Mouse (Mus musculus) regulatory T cell (primary cell): ENCODE data around the gene Tsc22d4.

ENCODE experiments used
- in situ Hi-C: fragments of 300-600 bp; cut with MboI, MseI; formaldehyde crosslinking; loops from one replicate; pipeline ENCODE4 v1.15.1; 2025; ENCODE audit warnings: high pct_unique_total_duplicates

The Tsc22d4 gene

GRCm38 (mm10) chr5:137741023-137741931 is 4.3 kb upstream of the Tsc22d4 start, which contains the start of gene Nyap1:
TSS of gene Nyap1 (minus strand) at chr5:137741607.
- in situ Hi-C loops: loop anchor here (10.0 kb wide), 1 partner anchor 676 kb away; no protein-coding TSS in a partner anchor

DNA sequence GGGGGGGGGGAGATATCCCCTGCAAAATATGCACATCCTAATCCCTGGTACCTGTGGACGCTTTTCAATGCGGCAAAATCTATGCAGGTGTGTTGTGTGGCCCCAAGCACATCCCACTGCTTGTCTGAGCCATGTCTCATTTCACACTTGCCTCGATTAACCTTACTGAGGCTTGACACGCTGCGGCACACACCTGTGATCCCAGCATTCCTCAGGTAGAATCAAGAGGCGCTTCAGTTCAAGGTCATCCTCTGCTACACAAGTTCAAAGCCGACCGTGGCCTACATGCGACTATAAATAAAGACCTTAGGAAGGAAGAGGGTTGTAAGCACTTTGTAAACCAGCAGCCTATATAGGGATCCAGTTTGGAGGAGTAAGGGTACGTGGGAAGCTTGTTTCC is 3.5 kb upstream of the Tsc22d4 start:
- in situ Hi-C loops: loop anchor here (10.0 kb wide), 1 partner anchor 677 kb away; no protein-coding TSS in a partner anchor

DNA sequence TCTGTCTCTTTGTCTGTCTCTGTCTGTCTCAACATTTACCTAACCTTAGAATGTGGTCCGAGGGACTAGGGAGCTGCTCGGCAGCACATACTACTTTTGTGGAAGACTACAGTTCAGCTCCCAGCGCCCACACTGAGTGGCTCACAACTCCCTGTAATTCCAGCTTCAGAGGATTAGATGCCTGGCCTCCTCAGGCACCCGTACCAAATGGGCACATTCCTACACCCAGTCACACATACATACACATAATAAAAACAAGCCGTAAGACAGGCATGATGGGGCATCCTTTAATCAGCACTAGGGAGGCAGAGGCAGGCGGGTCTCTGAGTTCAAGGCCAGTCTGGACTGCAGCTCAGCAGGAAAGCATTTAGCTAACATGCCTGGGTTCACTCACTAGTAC is 2.7 kb upstream of the Tsc22d4 start:
- in situ Hi-C loops: loop anchor here (10.0 kb wide), 1 partner anchor 678 kb away; no protein-coding TSS in a partner anchor

DNA sequence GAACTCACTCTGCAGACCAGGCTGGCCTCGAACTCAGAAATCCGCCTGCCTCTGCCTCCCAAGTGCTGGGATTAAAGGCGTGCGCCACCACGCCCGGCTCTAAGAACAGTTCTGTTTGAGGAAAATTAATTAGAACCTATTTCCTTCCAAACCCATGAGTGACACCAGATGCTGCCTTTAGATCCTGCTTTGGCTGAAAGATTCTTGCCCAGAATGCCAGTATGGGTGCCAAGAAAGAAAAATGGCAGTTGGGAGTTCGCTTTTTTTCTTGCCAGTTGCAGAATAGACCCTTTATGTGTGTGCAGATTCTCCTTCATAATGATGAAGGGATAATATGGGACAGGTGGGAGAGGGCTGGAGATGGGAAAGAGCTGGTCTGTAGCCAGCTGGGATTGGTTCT is 1.3 kb upstream of the Tsc22d4 start:
- in situ Hi-C loops: loop anchor here (10.0 kb wide), 1 partner anchor 679 kb away; no protein-coding TSS in a partner anchor

GRCm38 (mm10) chr5:137746282-137746850 is 836 bp downstream of the Tsc22d4 start:
- in situ Hi-C loops: loop anchor here (10.0 kb wide), 1 partner anchor 682 kb away; no protein-coding TSS in a partner anchor

GRCm38 (mm10) chr5:137746851-137747325 is 1.4 kb downstream of the Tsc22d4 start:
- in situ Hi-C loops: loop anchor here (10.0 kb wide), 1 partner anchor 682 kb away; no protein-coding TSS in a partner anchor

GRCm38 (mm10) chr5:137747326-137747961 is 1.9 kb downstream of the Tsc22d4 start:
- in situ Hi-C loops: loop anchor here (10.0 kb wide), 1 partner anchor 683 kb away; no protein-coding TSS in a partner anchor

DNA sequence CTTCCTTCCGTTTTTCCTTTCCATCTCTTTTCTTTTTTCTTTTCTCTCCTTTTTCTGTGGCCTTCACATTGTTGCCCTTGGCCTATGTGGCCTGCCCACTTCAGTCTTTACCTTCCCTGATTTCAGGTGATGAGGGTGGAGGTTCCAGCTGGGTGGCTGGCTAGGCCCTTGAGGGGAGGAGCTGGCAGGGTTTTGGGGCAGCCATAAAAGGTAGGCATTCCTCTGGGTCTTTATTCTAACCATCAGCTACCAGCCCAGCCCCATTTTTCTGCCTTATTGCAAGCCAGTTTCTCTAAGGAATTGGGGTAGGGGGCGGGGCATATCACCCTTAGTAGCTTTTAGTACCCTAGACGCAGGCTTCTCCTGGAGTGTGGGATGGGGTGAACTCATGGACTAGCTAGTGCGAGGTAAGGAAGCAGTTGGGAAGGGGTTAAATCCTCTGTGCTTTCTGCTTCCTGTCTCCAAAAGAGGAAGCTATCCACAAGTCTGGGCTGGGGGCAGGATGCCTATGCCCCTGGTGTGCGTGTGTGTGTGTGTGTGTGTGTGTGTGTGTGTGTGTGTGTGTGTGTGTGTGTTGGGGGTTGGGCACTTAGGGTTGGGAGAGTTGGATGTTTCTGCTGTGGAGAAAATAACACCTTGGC is 2.7 kb downstream of the Tsc22d4 start:
- in situ Hi-C loops: loop anchor here (10.0 kb wide), 1 partner anchor 683 kb away; no protein-coding TSS in a partner anchor

DNA sequence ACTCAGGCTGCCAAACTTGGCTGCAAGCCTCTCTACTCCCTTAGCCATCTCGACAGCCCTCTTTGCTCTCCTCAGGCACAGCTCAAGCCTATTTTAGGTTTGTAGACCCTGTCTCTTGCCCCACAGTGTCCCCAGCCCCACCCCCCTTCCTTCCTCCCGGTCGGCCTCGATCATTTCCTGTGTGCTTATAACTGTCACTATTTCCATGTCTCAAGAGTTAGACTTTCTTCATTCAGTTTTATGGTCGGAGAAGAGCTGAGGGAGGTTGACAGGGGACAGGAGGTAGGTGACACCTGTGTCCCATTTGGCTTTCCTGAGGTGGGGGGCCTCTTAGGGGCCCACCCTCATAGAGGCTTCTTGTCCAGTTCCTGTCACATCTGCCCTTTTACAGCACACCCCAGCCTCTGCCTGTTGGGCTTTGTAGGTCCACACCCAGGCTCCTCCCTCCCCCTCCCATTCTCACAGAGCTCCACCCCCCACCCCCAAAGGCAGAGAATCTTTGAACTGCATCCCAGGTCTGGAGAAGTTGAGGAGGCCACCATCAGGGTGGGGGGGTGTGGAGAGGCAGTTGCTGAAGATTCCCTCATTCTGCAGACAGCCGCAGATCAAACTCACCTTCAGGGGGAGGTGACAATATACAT is 3.8 kb downstream of the Tsc22d4 start:
- in situ Hi-C loops: loop anchor here (10.0 kb wide), 1 partner anchor 685 kb away; no protein-coding TSS in a partner anchor

GRCm38 (mm10) chr5:137750212-137750611 is 4.7 kb downstream of the Tsc22d4 start:
- in situ Hi-C loops: loop anchor here (5.0 kb wide), 1 partner anchor 68 kb away; the partner anchor contains the start of gene Agfg2

DNA sequence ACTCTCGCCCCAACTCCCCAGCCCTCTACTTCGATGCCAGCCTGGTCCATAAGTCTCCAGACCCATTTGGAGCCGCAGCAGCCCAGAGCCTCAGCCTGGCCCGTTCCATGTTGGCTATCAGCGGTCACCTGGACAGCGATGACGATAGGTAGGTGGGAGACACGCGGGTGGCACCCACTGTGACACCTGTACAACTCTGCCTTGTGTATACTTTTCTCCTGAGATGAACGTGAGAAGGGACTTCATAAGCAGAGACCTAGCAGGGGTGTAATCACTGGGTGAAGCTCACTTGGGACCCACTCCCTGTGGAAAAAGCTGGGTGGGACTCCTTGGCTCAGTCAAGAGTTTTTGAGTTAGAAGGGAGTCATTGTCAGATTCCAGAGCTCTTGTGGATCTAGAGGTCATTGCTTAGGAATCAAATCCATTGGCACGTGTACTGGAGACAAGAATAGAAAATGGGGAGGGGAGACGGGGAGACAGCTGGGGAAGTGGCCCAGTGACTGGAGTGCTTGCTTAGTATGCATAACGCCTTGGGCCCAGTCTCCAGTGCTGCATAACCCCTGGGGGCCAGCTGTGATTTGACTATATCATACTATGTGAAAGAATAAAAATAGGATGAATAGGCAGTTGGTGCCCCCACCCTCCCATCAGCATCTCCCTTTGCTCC is 5.8 kb downstream of the Tsc22d4 start:
- in situ Hi-C loops: loop anchor here (5.0 kb wide), 1 partner anchor 69 kb away; the partner anchor contains the start of gene Agfg2

- in situ Hi-C loops: loop anchor here (5.0 kb wide), 1 partner anchor 70 kb away; the partner anchor contains the start of gene Agfg2
These were observed 6.5 kb downstream of the Tsc22d4 start for GRCm38 (mm10) chr5:137751988-137752387.

GRCm38 (mm10) chr5:137753111-137753832 is 7.7 kb downstream of the Tsc22d4 start:
- in situ Hi-C loops: loop anchor here (5.0 kb wide), 1 partner anchor 71 kb away; the partner anchor contains the start of gene Agfg2

- in situ Hi-C loops: no loop called here
These were observed 9.9 kb downstream of the Tsc22d4 start for GRCm38 (mm10) chr5:137755425-137755824.

DNA sequence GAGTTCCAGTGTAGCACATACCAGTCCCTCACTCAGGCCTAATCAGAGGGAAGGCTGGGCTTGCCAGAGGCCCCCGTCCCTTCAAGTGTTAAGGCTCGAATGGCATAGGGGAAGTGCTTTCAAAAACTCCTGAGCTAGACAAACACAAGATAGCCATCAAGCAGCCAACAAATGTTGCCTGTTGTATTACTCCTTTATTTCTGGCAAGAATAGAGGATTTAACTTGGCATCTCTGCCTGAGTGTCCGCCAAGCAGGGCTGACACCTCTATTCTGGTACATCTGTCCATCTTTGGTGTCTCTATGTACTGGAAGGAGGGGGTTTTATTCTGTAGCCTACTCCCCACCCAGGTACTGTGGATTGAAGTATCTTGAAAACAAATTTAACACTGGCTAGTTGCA is 10.6 kb downstream of the Tsc22d4 start:
- in situ Hi-C loops: no loop called here

DNA sequence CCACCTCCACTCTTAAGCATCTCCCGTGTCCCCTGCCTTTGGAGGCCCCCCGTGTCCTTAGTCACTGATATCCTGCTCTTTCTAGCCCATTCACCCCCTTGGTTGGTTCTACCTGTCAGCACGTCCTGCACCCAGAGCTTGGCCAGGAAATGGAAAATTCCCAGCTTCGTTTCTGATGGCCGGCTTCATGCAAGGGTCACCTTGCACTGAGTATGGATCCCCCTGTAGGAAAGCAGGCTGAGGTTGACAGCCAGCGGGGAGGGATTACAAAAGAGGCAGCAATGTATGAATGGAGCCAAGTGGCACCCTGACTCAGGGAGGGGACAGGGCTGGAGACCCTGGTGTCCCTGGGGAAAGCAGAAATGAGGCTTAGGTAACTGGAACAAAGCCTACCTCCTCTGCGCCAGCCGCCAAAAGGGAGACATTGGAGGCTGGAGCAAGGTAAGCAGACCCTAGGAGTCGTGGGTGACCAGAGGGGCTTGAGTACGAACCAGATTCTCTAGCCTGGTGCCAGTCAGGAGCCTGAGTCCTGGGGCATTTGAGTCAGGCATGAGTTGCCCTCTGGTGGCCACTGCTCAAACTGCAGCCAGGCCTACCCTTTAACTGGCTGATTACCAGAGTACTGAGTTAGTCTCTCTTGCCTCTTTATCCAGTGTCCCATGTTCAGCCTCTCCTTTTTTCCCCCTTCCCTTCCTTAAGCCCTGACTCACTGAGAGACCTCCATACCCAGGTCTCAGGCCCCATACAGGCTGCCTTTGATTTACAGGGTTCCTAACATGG is 11.5 kb downstream of the Tsc22d4 start:
- in situ Hi-C loops: no loop called here

GRCm38 (mm10) chr5:137757887-137758286 is 12.4 kb downstream of the Tsc22d4 start:
- in situ Hi-C loops: no loop called here

- in situ Hi-C loops: no loop called here
These were observed 13.5 kb downstream of the Tsc22d4 start for GRCm38 (mm10) chr5:137758921-137759534.
